Mouse (Mus musculus) embryonic fibroblast, embryonic 13.5 days (primary cell): ENCODE data around the gene Eps8.

ENCODE experiments used
- CTCF ChIP-seq: IDR thresholded peaks from 2 replicates; pipeline ENCODE4 v1.5.1; 2011; ENCODE audit warnings: mild to moderate bottlenecking, control low read depth, low read length, moderate library complexity, borderline replicate concordance; ENCODE audit not compliant: insufficient read depth
- POLR2A ChIP-seq: IDR thresholded peaks from 2 replicates; pipeline ENCODE4 v1.6.1; 2011; ENCODE audit warnings: low read depth, mild to moderate bottlenecking, control low read depth, low read length, moderate library complexity

- TF ChIP-seq CTCF (no peak), POLR2A (no peak)
Measured at GRCm38 (mm10) chr6:137490115-137490514, 164.6 kb downstream of the Eps8 start.
